Mouse (Mus musculus): ENCODE data around the gene Map2. TPM values are rescaled to one million over a fixed set of nuclear protein-coding genes. Genes with fewer than 3 reads are reported as not detected.

The Map2 gene
- polyA plus RNA-seq, 1 experiment = 3.5 TPM

DNA sequence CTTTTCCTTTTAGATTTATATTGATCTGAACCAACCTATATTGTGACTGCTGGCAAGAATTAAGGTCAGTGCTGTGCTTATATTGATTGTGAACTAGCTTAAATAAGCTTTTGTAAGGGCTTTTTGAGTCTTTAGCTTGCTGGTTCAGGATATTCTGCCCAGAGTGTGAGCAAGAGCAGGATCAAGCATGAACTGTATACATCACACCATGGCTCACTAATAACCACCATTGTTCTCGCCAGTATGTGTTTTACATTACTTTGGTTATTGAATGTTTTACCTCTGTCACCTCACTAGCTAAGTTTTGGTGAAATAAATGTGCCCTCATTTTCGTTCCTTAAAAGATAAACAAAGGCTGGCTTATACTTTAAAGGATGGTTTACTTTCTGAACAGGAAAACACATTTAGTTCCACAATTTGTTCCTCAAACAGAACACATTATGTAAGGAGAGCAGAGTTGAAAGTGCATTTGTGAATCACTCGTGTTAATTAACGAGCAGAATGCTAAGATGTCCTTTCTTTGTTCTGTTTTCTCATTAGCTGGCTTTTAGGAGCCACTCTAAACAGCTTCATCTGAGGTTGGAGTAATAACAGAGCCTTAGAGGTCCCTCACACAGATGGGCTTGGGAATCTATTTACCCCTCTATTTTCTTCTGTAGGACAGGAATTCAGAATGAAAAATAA lies 76.7 kb downstream of the Map2 start:
- 44% methylated on average over 4 of the region's 4 CpGs for WGBS
- H3K27ac ChIP-seq (ENCODE audit: control insufficient read depth, insufficient read depth, low read depth, low read length, poor library complexity) = no peak overlapping the region

GRCm38 (mm10) chr1:66252333-66252724 lies 77.3 kb downstream of the Map2 start:
- H3K27ac ChIP-seq (ENCODE audit: control insufficient read depth, insufficient read depth, low read depth, low read length, poor library complexity) = no peak overlapping the region
- 81% methylated on average over 8 of the region's 8 CpGs for WGBS
- no peak overlapping the region for H3K4me3 ChIP-seq (replicated peaks; ENCODE audit: control insufficient read depth, low read depth, low read length)
- TF ChIP-seq POLR2A (IDR thresholded peaks at IDR 0.05; ENCODE audit: borderline replicate concordance, control insufficient read depth, low read depth, low read length) (no peak), CTCF (IDR thresholded peaks at IDR 0.05; ENCODE audit: control insufficient read depth, insufficient read depth, low read length) (no peak)
- no peaks in the 10 kb centered on the region for H3K4me1 ChIP-seq (ENCODE audit: control insufficient read depth, insufficient read depth, low read length)

More for the DNA sequence above, 76.7 kb downstream of the Map2 start:
- Histone ChIP-seq H3K4me3 (replicated peaks; ENCODE audit: control insufficient read depth, low read depth, low read length) (no peak overlapping the region), H3K4me1 (ENCODE audit: control insufficient read depth, insufficient read depth, low read length) (no peaks in the 10 kb centered on the region)
- no peak for TF ChIP-seq POLR2A (IDR thresholded peaks at IDR 0.05; ENCODE audit: borderline replicate concordance, control insufficient read depth, low read depth, low read length)
- TF ChIP-seq CTCF (IDR thresholded peaks at IDR 0.05; ENCODE audit: control insufficient read depth, insufficient read depth, low read length) = no peak

DNA sequence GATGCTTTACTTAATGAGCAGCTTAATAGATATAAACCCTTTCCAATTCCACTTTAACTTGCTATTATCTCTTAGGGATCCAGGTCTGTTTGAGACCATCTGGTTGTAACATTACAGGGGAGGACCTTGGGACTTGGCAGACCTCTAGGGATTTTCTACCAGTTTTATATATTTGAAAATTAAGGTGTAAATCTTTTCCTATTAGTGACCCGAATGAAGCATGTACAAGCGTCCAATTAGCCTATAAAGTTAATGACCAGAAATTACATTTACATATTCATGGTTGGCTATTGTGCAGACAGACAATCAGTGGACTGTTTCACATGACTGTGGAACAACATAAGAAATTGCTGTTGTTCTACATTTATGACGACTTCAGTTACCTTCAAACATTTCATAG lies 88.1 kb downstream of the Map2 start:
- TF ChIP-seq CTCF (IDR thresholded peaks at IDR 0.05; ENCODE audit: control insufficient read depth, insufficient read depth, low read length) (no peak), POLR2A (IDR thresholded peaks at IDR 0.05; ENCODE audit: borderline replicate concordance, control insufficient read depth, low read depth, low read length) (no peak)
- Histone ChIP-seq H3K27ac (ENCODE audit: control insufficient read depth, insufficient read depth, low read depth, low read length, poor library complexity) (no peak overlapping the region), H3K4me3 (replicated peaks; ENCODE audit: control insufficient read depth, low read depth, low read length) (no peak overlapping the region), H3K4me1 (ENCODE audit: control insufficient read depth, insufficient read depth, low read length) (no peaks in the 10 kb centered on the region)
- 74% methylated on average over 3 of the region's 3 CpGs for WGBS

DNA sequence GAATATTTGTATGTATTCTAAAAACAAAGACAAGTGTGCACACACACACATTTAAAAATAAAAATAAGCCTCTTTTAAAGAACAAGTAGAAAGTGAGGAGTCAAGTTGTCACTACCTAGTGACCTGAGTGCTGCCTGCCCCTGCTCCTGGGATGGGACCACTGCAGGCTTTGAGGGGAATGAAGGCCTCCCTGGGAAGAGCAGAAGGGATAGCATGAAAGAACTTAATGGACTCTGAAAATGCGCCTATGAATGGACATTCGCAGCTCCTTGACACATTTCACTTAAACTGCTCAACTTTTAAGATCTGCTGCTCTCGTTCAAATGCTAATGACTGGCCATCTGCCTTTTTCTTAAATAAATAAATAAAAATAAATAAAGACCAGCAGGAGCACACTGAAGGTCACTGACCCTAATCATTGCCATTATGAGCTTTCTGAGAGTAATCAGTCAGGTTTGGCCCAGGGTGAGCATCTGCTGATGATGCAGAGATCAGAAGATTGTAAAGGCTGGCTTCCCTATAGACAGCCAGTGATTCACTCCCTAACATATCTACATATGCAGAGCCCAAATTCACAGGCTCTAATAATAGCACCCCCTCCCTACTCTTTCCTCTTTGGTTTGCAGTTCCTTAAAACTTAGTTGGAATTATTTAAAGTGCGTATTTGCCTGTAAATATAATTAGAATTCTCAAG lies 91.3 kb downstream of the Map2 start:
- H3K4me1 ChIP-seq (ENCODE audit: control insufficient read depth, insufficient read depth, low read length) = no peaks in the 10 kb centered on the region
- no peak for TF ChIP-seq CTCF (IDR thresholded peaks at IDR 0.05; ENCODE audit: control insufficient read depth, insufficient read depth, low read length)
- TF ChIP-seq POLR2A (IDR thresholded peaks at IDR 0.05; ENCODE audit: borderline replicate concordance, control insufficient read depth, low read depth, low read length) = no peak
- WGBS = 71% methylated on average over 4 of the region's 4 CpGs
- no peak overlapping the region for H3K27ac ChIP-seq (ENCODE audit: control insufficient read depth, insufficient read depth, low read depth, low read length, poor library complexity)
- no peak overlapping the region for H3K4me3 ChIP-seq (replicated peaks; ENCODE audit: control insufficient read depth, low read depth, low read length)

DNA sequence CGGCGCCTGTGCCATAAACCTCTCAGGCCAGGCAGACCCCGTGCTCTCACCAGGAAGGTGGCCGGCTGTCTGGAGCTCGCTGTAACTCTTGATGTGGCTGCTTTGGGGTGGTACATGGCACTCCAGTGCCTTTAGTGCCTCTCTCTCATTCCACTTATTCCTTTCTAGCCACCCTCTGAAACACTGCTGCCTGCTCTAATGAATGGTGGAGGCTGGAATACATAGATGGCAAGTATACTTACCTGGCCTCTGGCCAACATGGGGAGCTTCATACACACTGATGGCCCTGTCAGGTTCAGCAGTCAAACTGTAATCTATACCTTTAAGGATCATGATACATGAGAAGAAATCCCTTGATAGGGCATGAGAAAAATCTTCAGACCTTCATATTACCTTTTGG lies 102.6 kb downstream of the Map2 start:
- H3K4me3 ChIP-seq (replicated peaks; ENCODE audit: control insufficient read depth, low read depth, low read length) = no peak overlapping the region
- TF ChIP-seq POLR2A (IDR thresholded peaks at IDR 0.05; ENCODE audit: borderline replicate concordance, control insufficient read depth, low read depth, low read length) (no peak), CTCF (IDR thresholded peaks at IDR 0.05; ENCODE audit: control insufficient read depth, insufficient read depth, low read length) (no peak)
- no peaks in the 10 kb centered on the region for H3K4me1 ChIP-seq (ENCODE audit: control insufficient read depth, insufficient read depth, low read length)
- no peak overlapping the region for H3K27ac ChIP-seq (ENCODE audit: control insufficient read depth, insufficient read depth, low read depth, low read length, poor library complexity)
- WGBS = 72% methylated on average over 5 of the region's 5 CpGs

GRCm38 (mm10) chr1:66279222-66280009 lies 104.3 kb downstream of the Map2 start:
- WGBS = 4% methylated on average over 4 of the region's 4 CpGs
- TF ChIP-seq POLR2A (IDR thresholded peaks at IDR 0.05; ENCODE audit: borderline replicate concordance, control insufficient read depth, low read depth, low read length) = no peak
- TF ChIP-seq CTCF (IDR thresholded peaks at IDR 0.05; ENCODE audit: control insufficient read depth, insufficient read depth, low read length) = no peak
- no peaks in the 10 kb centered on the region for H3K4me1 ChIP-seq (ENCODE audit: control insufficient read depth, insufficient read depth, low read length)
- no peak overlapping the region for H3K27ac ChIP-seq (ENCODE audit: control insufficient read depth, insufficient read depth, low read depth, low read length, poor library complexity)
- H3K4me3 ChIP-seq (replicated peaks; ENCODE audit: control insufficient read depth, low read depth, low read length) = no peak overlapping the region

DNA sequence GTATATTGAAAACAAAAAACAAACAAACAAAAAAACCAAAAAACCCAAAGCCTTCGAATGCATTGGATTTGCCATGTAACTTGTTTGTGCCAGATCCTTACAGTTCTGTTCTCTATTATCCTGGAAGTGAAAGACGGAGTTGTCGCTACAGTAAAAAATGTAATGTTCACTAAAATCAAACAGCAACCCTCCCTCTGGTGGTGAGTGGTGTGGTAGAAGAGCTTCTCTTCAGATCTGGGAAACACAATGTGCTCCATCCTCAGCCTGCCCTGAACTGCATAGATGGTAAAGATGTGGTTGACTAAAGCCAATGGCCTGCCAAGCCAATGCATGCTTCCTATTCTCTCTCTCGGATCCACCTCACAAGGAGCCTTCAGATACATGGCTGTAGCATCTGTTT lies 105.1 kb downstream of the Map2 start:
- Histone ChIP-seq H3K4me3 (replicated peaks; ENCODE audit: control insufficient read depth, low read depth, low read length) (no peak overlapping the region), H3K27ac (ENCODE audit: control insufficient read depth, insufficient read depth, low read depth, low read length, poor library complexity) (no peak overlapping the region), H3K4me1 (ENCODE audit: control insufficient read depth, insufficient read depth, low read length) (no peaks in the 10 kb centered on the region)
- 80% methylated on average over 4 of the region's 4 CpGs for WGBS
- no peak for TF ChIP-seq CTCF (IDR thresholded peaks at IDR 0.05; ENCODE audit: control insufficient read depth, insufficient read depth, low read length)
- no peak for TF ChIP-seq POLR2A (IDR thresholded peaks at IDR 0.05; ENCODE audit: borderline replicate concordance, control insufficient read depth, low read depth, low read length)

DNA sequence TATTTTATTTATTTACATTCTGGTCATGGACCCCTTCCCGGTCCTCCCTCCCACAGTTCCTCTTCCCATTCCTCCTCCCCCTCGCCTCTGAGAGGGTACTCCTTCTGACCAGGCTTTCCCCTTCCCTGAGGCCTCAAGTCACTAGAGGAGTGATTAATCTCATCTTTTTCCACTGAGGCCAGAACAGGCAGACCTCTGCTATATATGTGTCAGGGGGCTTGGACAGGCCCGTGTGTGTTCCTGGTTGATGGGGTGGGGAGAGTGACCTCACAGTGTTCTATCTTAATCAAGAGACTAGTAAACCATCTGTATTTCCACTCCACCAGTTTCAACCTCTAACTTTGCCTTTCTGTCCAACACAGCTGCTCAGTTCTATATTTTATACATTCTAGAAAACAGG lies 107.4 kb downstream of the Map2 start:
- H3K27ac ChIP-seq (ENCODE audit: control insufficient read depth, insufficient read depth, low read depth, low read length, poor library complexity) = no peak overlapping the region
- no peak for TF ChIP-seq CTCF (IDR thresholded peaks at IDR 0.05; ENCODE audit: control insufficient read depth, insufficient read depth, low read length)
- TF ChIP-seq POLR2A (IDR thresholded peaks at IDR 0.05; ENCODE audit: borderline replicate concordance, control insufficient read depth, low read depth, low read length) = no peak
- H3K4me1 ChIP-seq (ENCODE audit: control insufficient read depth, insufficient read depth, low read length) = no peaks in the 10 kb centered on the region
- 65% methylated on average over 3 of the region's 3 CpGs for WGBS
- no peak overlapping the region for H3K4me3 ChIP-seq (replicated peaks; ENCODE audit: control insufficient read depth, low read depth, low read length)
